Mouse (Mus musculus): Measurements from ENCODE around the gene Cyp4a30b. TPM values are rescaled to one million over a fixed set of nuclear protein-coding genes. Genes with fewer than 3 reads are reported as not detected.
"Not testable (repeated sequence)": the region's sequence is repeated elsewhere in the genome, so short reads cannot be mapped to it uniquely, and the experiment has no call there.

Cyp4a30b gene
- total RNA-seq (2021), result not detected
- long read RNA-seq, experiment 1, result 0 reads
- long read RNA-seq, experiment 2, result 0 reads

GRCm38 (mm10) chr4:115452304-115452703 is at the start of gene Cyp4a30b:
Cyp4a30b (plus strand) TSS chr4:115452604.
- DNase-seq, result no peak

GRCm38 (mm10) chr4:115411324-115411723 is 41.1 kb upstream of the Cyp4a30b start, which contains the start of gene Cyp4a12b:
Cyp4a12b (plus strand) TSS chr4:115411624.
- not testable (repeated sequence) for DNase-seq

GRCm38 (mm10) chr4:115450577-115451137 is 1.7 kb upstream of the Cyp4a30b start:
- DNase-seq, result no peak

GRCm38 (mm10) chr4:115473585-115473984 is 21.2 kb downstream of the Cyp4a30b start:
- not testable (repeated sequence) for DNase-seq

- DNase-seq, result peak; percentile 26 to 36
Observed at GRCm38 (mm10) chr4:115476051-115476450, 23.6 kb downstream of the Cyp4a30b start.

- DNase-seq, result no peak
Observed at GRCm38 (mm10) chr4:115481006-115481652, 28.7 kb downstream of the Cyp4a30b start.

- no peak for DNase-seq
Observed at GRCm38 (mm10) chr4:115496001-115496400, 43.6 kb downstream of the Cyp4a30b start, which contains the start of gene Cyp4a14. Cyp4a14 (minus strand) TSS chr4:115496142.

GRCm38 (mm10) chr4:115497466-115497865 is 45.1 kb downstream of the Cyp4a30b start:
- no peak for DNase-seq

- DNase-seq, result not testable (repeated sequence)
Observed at GRCm38 (mm10) chr4:115513964-115514363, 61.6 kb downstream of the Cyp4a30b start.

- DNase-seq, result not testable (repeated sequence)
Observed at GRCm38 (mm10) chr4:115518000-115518399, 65.6 kb downstream of the Cyp4a30b start, which contains the start of gene Cyp4a10. Cyp4a10 (plus strand) TSS chr4:115518264.

- DNase-seq, result no peak
Observed at GRCm38 (mm10) chr4:115519444-115519843, 67.0 kb downstream of the Cyp4a30b start.

Other genes with a start within 250 kb of the Cyp4a30b start
- not detected for gene Cyp4a29, start 210.5 kb upstream of the Cyp4a30b start, total RNA-seq (2021)
- under 1 TPM in 1 of 2 experiments, not detected in 1; 0.23 TPM for gene Cyp4a12a, start 153.6 kb upstream of the Cyp4a30b start, total RNA-seq (2021)
- under 1 TPM in 1 of 2 experiments, not detected in 1; 0.17 TPM for gene Cyp4a12b, start 41.0 kb upstream of the Cyp4a30b start, total RNA-seq (2021)
- gene Cyp4a14, start 43.5 kb downstream of the Cyp4a30b start, total RNA-seq (2021), result under 1 TPM in 1 of 2 experiments, not detected in 1; 0.13 TPM
- gene Cyp4a10, start 65.7 kb downstream of the Cyp4a30b start, total RNA-seq (2021), result under 1 TPM in 1 of 2 experiments, not detected in 1; 0.13 TPM
- gene Cyp4a31, start 111.0 kb downstream of the Cyp4a30b start, total RNA-seq (2021), result not detected
- gene Cyp4a32, start 148.4 kb downstream of the Cyp4a30b start, total RNA-seq (2021), result not detected
- gene Cyp4b1, start 195.1 kb downstream of the Cyp4a30b start, total RNA-seq (2021), result 10 to 100 TPM; 28.1 to 37.1 TPM